Mouse (Mus musculus): ENCODE measurements at regions not wholly inside any gene's neighbourhood (a gene's known extent, or its start where the extent isn't known, plus 50 kb on each side); places are given as distances from the start of the nearest gene placed in this dataset.

- peak; percentile 64; the same call in 1 of the 2 replicates for ATAC-seq (ENCODE audit: borderline replicate concordance, extremely low read depth, low FRiP score, low TSS enrichment)
- no peak overlapping the region for H3K4me2 ChIP-seq
- no peaks in the 10 kb centered on the region for H3K27me3 ChIP-seq
- H3K4me1 ChIP-seq: no peaks in the 10 kb centered on the region
- WGBS: 45% methylated on average over 6 of the region's 6 CpGs
- no peak overlapping the region for H3K27ac ChIP-seq
- no peak overlapping the region for H3K9ac ChIP-seq
- H3K4me3 ChIP-seq: no peak overlapping the region
- H3K9me3 ChIP-seq: no peaks in the 10 kb centered on the region
- no peaks in the 10 kb centered on the region for H3K36me3 ChIP-seq
These were observed 544.1 kb downstream of the Arl4a start for GRCm38 (mm10) chr12:39493578-39494218.

GRCm38 (mm10) chr12:39493114-39493513 is 544.7 kb downstream of the Arl4a start:
- Histone ChIP-seq H3K27ac (no peak overlapping the region), H3K27me3 (no peaks in the 10 kb centered on the region), H3K36me3 (no peaks in the 10 kb centered on the region), H3K9me3 (no peaks in the 10 kb centered on the region), H3K9ac (no peak overlapping the region), H3K4me3 (no peak overlapping the region), H3K4me2 (no peak overlapping the region), H3K4me1 (no peaks in the 10 kb centered on the region)
- ATAC-seq (ENCODE audit: borderline replicate concordance, extremely low read depth, low FRiP score, low TSS enrichment): no peak; the same call in 1 of the 2 replicates
- WGBS: 61% methylated on average over 8 of the region's 8 CpGs

- no peak for ATAC-seq (ENCODE audit: borderline replicate concordance, extremely low read depth, low FRiP score, low TSS enrichment)
These were observed 564.8 kb downstream of the Arl4a start for GRCm38 (mm10) chr12:39472984-39473383.

More at GRCm38 (mm10) chr12:39472984-39473383, 564.8 kb downstream of the Arl4a start:
- Histone ChIP-seq H3K4me2 (no peak overlapping the region), H3K9ac (no peak overlapping the region), H3K36me3 (no peaks in the 10 kb centered on the region), H3K27me3 (no peaks in the 10 kb centered on the region), H3K4me1 (no peaks in the 10 kb centered on the region), H3K9me3 (no peaks in the 10 kb centered on the region), H3K27ac (no peak overlapping the region), H3K4me3 (no peak overlapping the region)

Measured in lung, embryonic 15.5 days (tissue).